Mouse (Mus musculus): ENCODE results near the gene Kcnq1.

DNA sequence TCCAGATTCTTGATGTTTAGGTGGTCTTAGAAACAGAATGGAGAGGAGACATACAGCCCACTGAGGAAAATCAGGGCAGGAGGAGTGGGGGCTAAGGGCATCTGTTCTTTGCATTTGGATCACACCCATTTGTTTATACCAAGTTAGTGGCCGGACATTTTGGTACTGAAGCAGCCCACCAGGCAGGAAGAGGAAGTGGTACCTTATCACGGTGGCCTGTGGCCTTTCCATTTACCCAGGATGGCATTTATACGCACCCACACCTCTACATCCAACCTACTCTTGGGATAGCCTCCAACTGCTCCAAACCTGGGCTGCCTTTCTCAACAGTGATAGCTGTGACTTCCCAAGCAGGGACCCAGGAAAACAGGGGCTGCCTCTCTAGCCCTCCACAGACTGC is 179.3 kb downstream of the Kcnq1 start:
- TF ChIP-seq CTCF (IDR thresholded peaks at IDR 0.05 in 2 of 3, conservative IDR thresholded peaks at IDR 0.05 in 1 of 3; ENCODE audit: control insufficient read depth in 1 of 3, insufficient read depth in 1 of 3, low read depth in 2 of 3, low read length in 3 of 3, poor library complexity in 1 of 3, severe bottlenecking in 1 of 3), result no peak
- no peak for TF ChIP-seq POLR2A (IDR thresholded peaks at IDR 0.05; ENCODE audit: control insufficient read depth in 1 of 2, insufficient read depth in 1 of 2, low read depth in 1 of 2, low read length in 2 of 2, poor library complexity in 1 of 2)

Data from MEL (cell line).